Mouse (Mus musculus): Measurements from ENCODE around the gene Pim1.
A peak's percentile ranks its signal among the peaks of the same experiment; 100 is the strongest.

Pim1 gene

GRCm38 (mm10) chr17:29459321-29460118 lies 31.0 kb upstream of the Pim1 start:
- Histone ChIP-seq H3K27me3 (ENCODE audit: insufficient read depth, low read length) (no peaks in the 10 kb centered on the region), H3K4me1 (replicated peaks; ENCODE audit: low read depth, low read length) (peaks cover 89% of the 10 kb centered on the region), H3K36me3 (ENCODE audit: insufficient read depth, low read length) (peaks cover 8% of the 10 kb centered on the region), H3K9me3 (ENCODE audit: low read length) (no peaks in the 10 kb centered on the region), H3K4me3 (replicated peaks; ENCODE audit: low read length) (peak overlapping the region; percentile 66)
- TF ChIP-seq NANOG (IDR thresholded peaks at IDR 0.05; ENCODE audit: borderline replicate concordance, low read length) (no peak), CTCF (conservative IDR thresholded peaks at IDR 0.05; ENCODE audit: low read length) (no peak), POU5F1 (IDR thresholded peaks at IDR 0.05; ENCODE audit: borderline replicate concordance, low read length) (no peak)

GRCm38 (mm10) chr17:29460119-29460505 lies 30.4 kb upstream of the Pim1 start:
- TF ChIP-seq NANOG (IDR thresholded peaks at IDR 0.05; ENCODE audit: borderline replicate concordance, low read length): no peak
- no peak for TF ChIP-seq POU5F1 (IDR thresholded peaks at IDR 0.05; ENCODE audit: borderline replicate concordance, low read length)
- no peak for TF ChIP-seq CTCF (conservative IDR thresholded peaks at IDR 0.05; ENCODE audit: low read length)
- Histone ChIP-seq H3K9me3 (ENCODE audit: low read length) (no peaks in the 10 kb centered on the region), H3K4me3 (replicated peaks; ENCODE audit: low read length) (peak overlapping the region; percentile 66), H3K4me1 (replicated peaks; ENCODE audit: low read depth, low read length) (peaks cover 91% of the 10 kb centered on the region), H3K36me3 (ENCODE audit: insufficient read depth, low read length) (peaks cover 8% of the 10 kb centered on the region), H3K27me3 (ENCODE audit: insufficient read depth, low read length) (no peaks in the 10 kb centered on the region)

GRCm38 (mm10) chr17:29463627-29464026 lies 26.9 kb upstream of the Pim1 start:
- H3K36me3 ChIP-seq (ENCODE audit: insufficient read depth, low read length): peaks cover 8% of the 10 kb centered on the region
- H3K27me3 ChIP-seq (ENCODE audit: insufficient read depth, low read length): no peaks in the 10 kb centered on the region
- H3K4me1 ChIP-seq (replicated peaks; ENCODE audit: low read depth, low read length): peaks cover 74% of the 10 kb centered on the region
- TF ChIP-seq NANOG (IDR thresholded peaks at IDR 0.05; ENCODE audit: borderline replicate concordance, low read length) (no peak), POU5F1 (IDR thresholded peaks at IDR 0.05; ENCODE audit: borderline replicate concordance, low read length) (no peak), CTCF (conservative IDR thresholded peaks at IDR 0.05; ENCODE audit: low read length) (no peak)
- H3K9me3 ChIP-seq (ENCODE audit: low read length): no peaks in the 10 kb centered on the region
- H3K4me3 ChIP-seq (replicated peaks; ENCODE audit: low read length): peak overlapping the region; percentile 81

- H3K4me3 ChIP-seq (replicated peaks; ENCODE audit: low read length): peak overlapping the region; percentile 81
- TF ChIP-seq CTCF (conservative IDR thresholded peaks at IDR 0.05; ENCODE audit: low read length) (no peak), NANOG (IDR thresholded peaks at IDR 0.05; ENCODE audit: borderline replicate concordance, low read length) (no peak), POU5F1 (IDR thresholded peaks at IDR 0.05; ENCODE audit: borderline replicate concordance, low read length) (no peak)
- peaks cover 74% of the 10 kb centered on the region for H3K4me1 ChIP-seq (replicated peaks; ENCODE audit: low read depth, low read length)
- H3K27me3 ChIP-seq (ENCODE audit: insufficient read depth, low read length): no peaks in the 10 kb centered on the region
- no peaks in the 10 kb centered on the region for H3K9me3 ChIP-seq (ENCODE audit: low read length)
- peaks cover 8% of the 10 kb centered on the region for H3K36me3 ChIP-seq (ENCODE audit: insufficient read depth, low read length)
Observed at GRCm38 (mm10) chr17:29464068-29464467, 26.5 kb upstream of the Pim1 start.

GRCm38 (mm10) chr17:29464519-29465140 lies 25.9 kb upstream of the Pim1 start:
- H3K36me3 ChIP-seq (ENCODE audit: insufficient read depth, low read length): peaks cover 8% of the 10 kb centered on the region
- peaks cover 74% of the 10 kb centered on the region for H3K4me1 ChIP-seq (replicated peaks; ENCODE audit: low read depth, low read length)
- H3K4me3 ChIP-seq (replicated peaks; ENCODE audit: low read length): peak overlapping the region; percentile 37; the same call in 1 of the 2 replicates
- no peaks in the 10 kb centered on the region for H3K9me3 ChIP-seq (ENCODE audit: low read length)
- no peaks in the 10 kb centered on the region for H3K27me3 ChIP-seq (ENCODE audit: insufficient read depth, low read length)
- TF ChIP-seq POU5F1 (IDR thresholded peaks at IDR 0.05; ENCODE audit: borderline replicate concordance, low read length) (no peak), CTCF (conservative IDR thresholded peaks at IDR 0.05; ENCODE audit: low read length) (no peak), NANOG (IDR thresholded peaks at IDR 0.05; ENCODE audit: borderline replicate concordance, low read length) (no peak)

GRCm38 (mm10) chr17:29465405-29466010 lies 25.0 kb upstream of the Pim1 start:
- no peak for TF ChIP-seq CTCF (conservative IDR thresholded peaks at IDR 0.05; ENCODE audit: low read length)
- TF ChIP-seq NANOG (IDR thresholded peaks at IDR 0.05; ENCODE audit: borderline replicate concordance, low read length): peak; percentile 18; the same call in 1 of the 2 replicates
- no peak for TF ChIP-seq POU5F1 (IDR thresholded peaks at IDR 0.05; ENCODE audit: borderline replicate concordance, low read length)
- Histone ChIP-seq H3K9me3 (ENCODE audit: low read length) (no peaks in the 10 kb centered on the region), H3K4me1 (replicated peaks; ENCODE audit: low read depth, low read length) (peaks cover 74% of the 10 kb centered on the region)

GRCm38 (mm10) chr17:29467030-29467429 lies 23.5 kb upstream of the Pim1 start:
- TF ChIP-seq NANOG (IDR thresholded peaks at IDR 0.05; ENCODE audit: borderline replicate concordance, low read length) (no peak), CTCF (conservative IDR thresholded peaks at IDR 0.05; ENCODE audit: low read length) (no peak), POU5F1 (IDR thresholded peaks at IDR 0.05; ENCODE audit: borderline replicate concordance, low read length) (no peak)
- no peaks in the 10 kb centered on the region for H3K9me3 ChIP-seq (ENCODE audit: low read length)
- H3K4me1 ChIP-seq (replicated peaks; ENCODE audit: low read depth, low read length): peaks cover 72% of the 10 kb centered on the region
- no peak overlapping the region for H3K4me3 ChIP-seq (replicated peaks; ENCODE audit: low read length)
- no peaks in the 10 kb centered on the region for H3K27me3 ChIP-seq (ENCODE audit: insufficient read depth, low read length)
- H3K36me3 ChIP-seq (ENCODE audit: insufficient read depth, low read length): no peaks in the 10 kb centered on the region

More at GRCm38 (mm10) chr17:29465405-29466010, 25.0 kb upstream of the Pim1 start:
- peak overlapping the region; percentile 59 for H3K4me3 ChIP-seq (replicated peaks; ENCODE audit: low read length)
- H3K36me3 ChIP-seq (ENCODE audit: insufficient read depth, low read length): peaks cover 8% of the 10 kb centered on the region
- H3K27me3 ChIP-seq (ENCODE audit: insufficient read depth, low read length): no peaks in the 10 kb centered on the region

GRCm38 (mm10) chr17:29473466-29473865 lies 17.1 kb upstream of the Pim1 start:
- Histone ChIP-seq H3K36me3 (ENCODE audit: insufficient read depth, low read length) (no peaks in the 10 kb centered on the region), H3K27me3 (ENCODE audit: insufficient read depth, low read length) (no peaks in the 10 kb centered on the region), H3K4me1 (replicated peaks; ENCODE audit: low read depth, low read length) (peaks cover 96% of the 10 kb centered on the region), H3K4me3 (replicated peaks; ENCODE audit: low read length) (no peak overlapping the region), H3K9me3 (ENCODE audit: low read length) (no peaks in the 10 kb centered on the region)
- TF ChIP-seq POU5F1 (IDR thresholded peaks at IDR 0.05; ENCODE audit: borderline replicate concordance, low read length) (no peak), CTCF (conservative IDR thresholded peaks at IDR 0.05; ENCODE audit: low read length) (no peak)

Data from E14TG2a.4 (cell line).